Mouse (Mus musculus) C2C12 (cell line): ENCODE data around the gene Mtmr11. TPM values are rescaled to one million over a fixed set of nuclear protein-coding genes. Genes with fewer than 3 reads are reported as not detected.

ENCODE experiments used
- H3K27me3 ChIP-seq: one replicate; pipeline ENCODE4 v1.6.1; 2011; ENCODE audit not compliant: control insufficient read depth, insufficient read depth, insufficient read length
- H3K36me3 ChIP-seq: one replicate; pipeline ENCODE4 v1.6.1; 2011; ENCODE audit not compliant: control insufficient read depth, insufficient read depth
- H3K4me3 ChIP-seq: one replicate; pipeline ENCODE4 v1.5.1; 2011; ENCODE audit warnings: mild to moderate bottlenecking, control low read depth; ENCODE audit not compliant: poor library complexity, insufficient read depth, severe bottlenecking
- H3K79me2 ChIP-seq: one replicate; pipeline ENCODE4 v1.6.1; 2011; ENCODE audit not compliant: control insufficient read depth, insufficient read depth
- H3K79me3 ChIP-seq: one replicate; pipeline ENCODE4 v1.6.1; 2011; ENCODE audit warnings: low read depth, control low read depth
- H3ac ChIP-seq: one replicate; pipeline ENCODE3; 2011; ENCODE audit warnings: low read depth; ENCODE audit not compliant: control insufficient read depth, insufficient read length
- CEBPB ChIP-seq: IDR thresholded peaks from one replicate; pipeline ENCODE4 v1.6.1; 2011; ENCODE audit warnings: low read depth, mild to moderate bottlenecking, control low read depth, moderate library complexity
- CTCF ChIP-seq: IDR thresholded peaks from one replicate; pipeline ENCODE4 v1.5.1; 2011; ENCODE audit not compliant: control insufficient read depth, insufficient read depth, insufficient read length
- FOSL1 ChIP-seq: IDR thresholded peaks from one replicate; pipeline ENCODE4 v1.8.0; 2011; ENCODE audit warnings: mild to moderate bottlenecking, low read length; ENCODE audit not compliant: poor library complexity, insufficient read depth, severe bottlenecking
- MAX ChIP-seq: IDR thresholded peaks from one replicate; pipeline ENCODE4 v1.6.1; 2011; ENCODE audit warnings: mild to moderate bottlenecking, control low read depth
- MYOD1 ChIP-seq: IDR thresholded peaks from one replicate; pipeline ENCODE4 v1.6.1; 2011; ENCODE audit warnings: low read depth; ENCODE audit not compliant: control insufficient read depth, insufficient read length
- MYOG ChIP-seq: IDR thresholded peaks from one replicate; pipeline ENCODE4 v1.6.1; 2011; ENCODE audit not compliant: control insufficient read depth, insufficient read length; ENCODE audit errors: extremely low read depth
- USF1 ChIP-seq: IDR thresholded peaks from one replicate; pipeline ENCODE4 v1.6.1; 2011; ENCODE audit warnings: low read depth, mild to moderate bottlenecking, control low read depth, moderate library complexity
- polyA plus RNA-seq: library from polyadenylated mRNA; unstranded; fragments of >200 nt; fragmentation: generic; extraction: Trizol; gene quantifications from one replicate; pipeline ENCODE4 v1.2.1, GENCODE M21; 2012; ENCODE audit warnings: missing spikeins

The Mtmr11 gene
- polyA plus RNA-seq, 1 experiment, result 5.1 TPM

DNA sequence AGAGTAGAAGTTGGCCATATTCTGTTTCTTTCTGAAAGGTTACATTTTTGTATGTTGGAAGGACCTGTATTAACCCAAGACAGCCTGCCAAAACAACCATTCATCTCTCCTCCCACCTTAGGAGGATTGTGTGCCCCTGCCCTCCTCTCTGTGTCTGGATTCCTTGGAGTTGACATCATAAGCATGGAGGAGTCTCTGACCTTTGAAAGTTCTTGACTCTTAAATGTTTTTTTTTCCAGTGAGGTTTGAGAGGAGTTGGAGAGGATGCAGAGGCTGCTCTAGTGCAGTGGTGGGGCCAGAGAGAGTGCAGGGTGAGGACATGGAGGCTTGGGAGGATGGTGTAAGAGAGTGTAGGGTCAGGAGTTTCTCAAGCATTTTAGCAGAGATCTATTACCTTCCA, 33.7 kb upstream of the Mtmr11 start:
- H3K4me3 ChIP-seq, result no peak overlapping the region
- peaks cover 96% of the 10 kb centered on the region for H3K79me2 ChIP-seq
- peaks cover 47% of the 10 kb centered on the region for H3K79me3 ChIP-seq
- H3K27me3 ChIP-seq, result no peaks in the 10 kb centered on the region
- no peak overlapping the region for H3ac ChIP-seq
- no peak for TF ChIP-seq CTCF
- no peak for TF ChIP-seq MYOD1
- no peak for TF ChIP-seq MYOG
- TF ChIP-seq MAX, result no peak
- no peak for TF ChIP-seq CEBPB
- TF ChIP-seq FOSL1, result no peak
- TF ChIP-seq USF1, result no peak
- H3K36me3 ChIP-seq, result no peaks in the 10 kb centered on the region

DNA sequence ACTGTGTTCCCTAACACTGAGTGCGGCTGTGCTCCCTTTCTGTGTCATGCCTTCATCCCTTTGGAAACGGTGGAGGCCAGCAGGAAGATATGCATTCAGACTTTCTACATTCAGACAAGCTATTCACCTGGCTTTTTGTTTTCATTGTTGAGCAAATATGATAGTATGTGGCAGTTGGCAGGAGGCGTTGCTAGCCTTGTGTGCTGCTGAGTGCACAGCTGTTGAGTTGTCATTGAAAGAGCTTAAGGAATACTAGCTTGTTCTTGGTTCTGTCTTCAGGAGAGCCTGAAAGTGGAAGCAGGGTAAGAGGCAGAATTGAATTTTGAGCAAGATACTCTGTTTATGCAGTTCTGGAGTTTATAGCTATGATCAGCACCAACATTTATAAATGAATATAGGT, 29.3 kb upstream of the Mtmr11 start:
- no peaks in the 10 kb centered on the region for H3K27me3 ChIP-seq
- peaks cover 85% of the 10 kb centered on the region for H3K79me2 ChIP-seq
- TF ChIP-seq CTCF (no peak), MAX (no peak), MYOD1 (no peak), USF1 (no peak), FOSL1 (no peak), CEBPB (no peak), MYOG (no peak)
- H3K79me3 ChIP-seq, result peaks cover 23% of the 10 kb centered on the region
- no peak overlapping the region for H3ac ChIP-seq
- H3K4me3 ChIP-seq, result no peak overlapping the region
- H3K36me3 ChIP-seq, result peaks cover 8% of the 10 kb centered on the region

DNA sequence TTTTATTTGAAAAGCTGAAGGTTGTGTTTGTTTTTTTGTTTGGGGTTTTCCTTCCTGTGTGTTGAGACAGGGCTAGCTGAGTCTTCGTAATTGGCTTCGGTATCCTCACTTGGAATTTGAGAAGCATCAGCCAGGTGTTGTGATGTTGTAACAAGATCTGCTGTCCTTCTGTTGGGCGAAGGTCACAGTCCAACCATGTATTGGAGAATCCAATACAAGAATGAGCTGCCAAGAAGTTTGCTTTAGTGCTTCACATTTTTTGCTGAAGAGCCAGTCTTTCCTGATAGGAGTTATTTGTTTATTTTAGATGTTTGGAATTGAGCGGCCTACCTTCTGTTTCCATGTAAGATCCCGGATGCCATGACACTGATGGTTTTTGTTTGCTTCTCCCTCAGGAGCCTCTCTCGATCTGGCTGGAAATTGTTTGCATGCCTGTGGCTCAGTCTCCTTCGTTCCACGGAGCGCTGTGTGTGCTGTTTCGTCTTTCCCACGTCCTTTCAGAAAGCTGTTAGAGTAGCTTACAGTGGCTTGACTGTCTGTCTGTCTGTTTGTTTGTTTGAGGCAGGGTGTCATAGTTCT, 28.4 kb upstream of the Mtmr11 start:
- Histone ChIP-seq H3K36me3 (peaks cover 15% of the 10 kb centered on the region), H3K79me2 (peaks cover 76% of the 10 kb centered on the region), H3K79me3 (peaks cover 21% of the 10 kb centered on the region), H3ac (no peak overlapping the region), H3K4me3 (no peak overlapping the region), H3K27me3 (no peaks in the 10 kb centered on the region)
- no peak for TF ChIP-seq MAX
- no peak for TF ChIP-seq CTCF
- no peak for TF ChIP-seq FOSL1
- no peak for TF ChIP-seq USF1
- TF ChIP-seq MYOD1, result no peak
- TF ChIP-seq CEBPB, result no peak
- no peak for TF ChIP-seq MYOG

DNA sequence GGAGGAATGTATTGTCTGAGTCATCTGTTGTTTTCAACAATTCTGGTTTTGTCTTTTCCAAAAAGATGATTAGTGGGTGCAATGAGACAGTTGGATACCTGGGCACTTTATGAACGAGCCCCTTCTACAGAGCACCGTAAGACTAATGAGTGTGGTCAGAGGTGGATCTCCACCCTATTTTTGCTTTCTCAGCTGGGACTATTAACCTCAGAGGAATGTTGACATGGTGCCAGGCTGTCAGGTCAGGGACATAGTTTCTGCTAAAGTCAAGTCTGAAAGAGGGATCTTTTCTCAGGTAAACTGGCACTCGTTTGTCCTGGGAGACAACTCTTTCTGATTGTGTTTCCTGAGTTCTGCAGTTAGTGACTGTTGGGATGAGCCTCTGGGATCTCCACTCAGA, 26.8 kb upstream of the Mtmr11 start:
- Histone ChIP-seq H3K36me3 (peaks cover 29% of the 10 kb centered on the region), H3ac (no peak overlapping the region), H3K4me3 (no peak overlapping the region), H3K79me3 (peaks cover 16% of the 10 kb centered on the region), H3K27me3 (no peaks in the 10 kb centered on the region), H3K79me2 (peaks cover 60% of the 10 kb centered on the region)
- no peak for TF ChIP-seq MYOG
- TF ChIP-seq CTCF, result no peak
- TF ChIP-seq MAX, result no peak
- no peak for TF ChIP-seq USF1
- TF ChIP-seq CEBPB, result no peak
- no peak for TF ChIP-seq MYOD1
- no peak for TF ChIP-seq FOSL1

DNA sequence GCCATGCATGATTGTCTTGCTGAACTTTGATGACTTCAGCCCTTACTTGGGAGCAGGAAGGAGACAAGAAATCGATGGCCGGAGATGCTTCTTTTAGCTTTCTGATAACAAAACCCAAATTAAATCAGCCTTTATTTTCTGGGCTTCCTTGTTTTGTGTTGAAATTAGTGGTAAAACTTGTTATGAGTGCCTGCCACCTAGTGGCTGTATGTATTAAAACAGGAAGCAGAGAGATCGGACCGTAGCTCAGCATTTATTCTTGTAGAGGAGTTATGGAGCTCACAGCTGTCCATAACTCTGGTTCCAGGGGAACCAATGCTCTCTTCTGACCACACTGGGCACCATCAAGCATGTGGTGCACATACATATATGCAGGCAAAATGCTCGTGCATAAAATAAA, 13.9 kb upstream of the Mtmr11 start:
- H3K79me2 ChIP-seq, result no peaks in the 10 kb centered on the region
- no peaks in the 10 kb centered on the region for H3K27me3 ChIP-seq
- peaks cover 58% of the 10 kb centered on the region for H3K36me3 ChIP-seq
- TF ChIP-seq CTCF, result no peak
- TF ChIP-seq MYOD1, result no peak
- no peak for TF ChIP-seq CEBPB
- no peak for TF ChIP-seq USF1
- TF ChIP-seq MAX, result no peak
- TF ChIP-seq MYOG, result no peak
- no peak for TF ChIP-seq FOSL1
- H3K4me3 ChIP-seq, result no peak overlapping the region
- no peak overlapping the region for H3ac ChIP-seq
- H3K79me3 ChIP-seq, result no peaks in the 10 kb centered on the region

DNA sequence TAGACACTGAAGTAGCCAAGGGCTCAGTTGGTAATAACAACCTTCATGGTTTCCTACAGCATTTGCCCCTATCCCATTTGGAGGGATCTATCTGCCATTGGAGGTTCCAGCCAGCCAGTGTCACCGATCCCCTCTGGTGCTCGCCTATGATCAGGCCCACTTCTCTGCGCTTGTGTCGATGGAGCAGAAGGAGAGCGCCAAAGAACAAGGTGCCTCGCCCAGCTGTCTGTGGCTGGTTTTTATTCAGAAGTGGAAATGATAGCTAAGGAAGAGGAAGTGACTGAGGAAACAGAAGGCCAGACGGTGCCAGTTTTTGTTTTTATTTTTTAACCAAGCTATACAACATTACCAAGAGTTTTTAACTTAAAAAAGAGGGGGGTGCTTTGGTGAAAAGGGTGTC, 10.0 kb upstream of the Mtmr11 start:
- no peak overlapping the region for H3K4me3 ChIP-seq
- H3K79me2 ChIP-seq, result no peaks in the 10 kb centered on the region
- no peaks in the 10 kb centered on the region for H3K79me3 ChIP-seq
- H3ac ChIP-seq, result no peak overlapping the region
- H3K27me3 ChIP-seq, result no peaks in the 10 kb centered on the region
- TF ChIP-seq USF1, result no peak
- TF ChIP-seq CTCF, result no peak
- TF ChIP-seq MYOD1, result no peak
- TF ChIP-seq MAX, result no peak
- TF ChIP-seq MYOG, result no peak
- TF ChIP-seq FOSL1, result no peak
- no peak for TF ChIP-seq CEBPB
- H3K36me3 ChIP-seq, result peaks cover 63% of the 10 kb centered on the region
